Mouse (Mus musculus) liver, embryonic 14.5 days (tissue): ENCODE data around the gene Olfr659. TPM values are rescaled to one million over a fixed set of nuclear protein-coding genes. Genes with fewer than 3 reads are reported as not detected.

Experiments used
- ATAC-seq: fragments of 200-750 bp; cut with Nextera tagmentation; 2 replicates; pipeline ENCODE4 v1.8.0; 2017; ENCODE audit warnings: moderate number of reproducible peaks, mild to moderate bottlenecking, moderate library complexity; ENCODE audit not compliant: insufficient read depth
- DNase-seq, 3 experiments: peaks; one replicate each; pipeline ENCODE4 v3.0.0-alpha.2; 2012 to 2013; ENCODE audit warnings: low read depth in 3 of 3, low spot score in 3 of 3
- H3K27ac ChIP-seq: fragments of 300-500 bp; sonication (generic); 2 replicates; pipeline ENCODE4 v1.5.1; 2014; ENCODE audit warnings: moderate library complexity, mild to moderate bottlenecking, control low read depth, inconsistent platforms
- H3K27me3 ChIP-seq: fragments of 300-500 bp; sonication (generic); 2 replicates; pipeline ENCODE4 v1.6.1; 2014; ENCODE audit warnings: mild to moderate bottlenecking, low read length, moderate library complexity; ENCODE audit not compliant: control insufficient read depth, insufficient read depth
- H3K36me3 ChIP-seq: fragments of 300-500 bp; sonication (generic); replicated peaks from 2 replicates; pipeline ENCODE4 v1.6.1; 2014; ENCODE audit warnings: low read depth; ENCODE audit not compliant: control insufficient read depth, insufficient read depth
- H3K4me1 ChIP-seq, 2 experiments: fragments of 200-500 bp in 1 of 2; fragments of 300-500 bp in 1 of 2; sonication (generic) in 1 of 2; replicated peaks; 2 replicates each; pipeline ENCODE4 v1.6.1; 2012 to 2014; ENCODE audit warnings: antibody characterized with exemption in 1 of 2, inconsistent platforms in 1 of 2, low read length in 1 of 2; ENCODE audit not compliant: control insufficient read depth in 2 of 2, insufficient read depth in 2 of 2
- H3K4me2 ChIP-seq: fragments of 300-500 bp; sonication (generic); 2 replicates; pipeline ENCODE4 v1.6.1; 2014; ENCODE audit warnings: low read depth, mild to moderate bottlenecking, control low read depth, moderate library complexity
- H3K4me3 ChIP-seq, 2 experiments: fragments of 200-500 bp in 1 of 2; fragments of 300-500 bp in 1 of 2; sonication (generic) in 1 of 2; 2 replicates each; pipeline ENCODE4 v1.5.1; 2012 to 2014; ENCODE audit warnings: low read depth in 2 of 2, low read length in 2 of 2, mild to moderate bottlenecking in 2 of 2, control low read depth in 1 of 2, inconsistent platforms in 1 of 2, moderate library complexity in 1 of 2; ENCODE audit not compliant: insufficient read depth in 1 of 2
- H3K9ac ChIP-seq: fragments of 300-500 bp; sonication (generic); replicated peaks from 2 replicates; pipeline ENCODE4 v1.6.1; 2014; ENCODE audit warnings: mild to moderate bottlenecking, control low read depth, moderate library complexity
- H3K9me3 ChIP-seq: fragments of 300-500 bp; sonication (generic); 2 replicates; pipeline ENCODE4 v1.6.1; 2016; ENCODE audit warnings: low read length, mixed read lengths; ENCODE audit not compliant: control insufficient read depth
- CTCF ChIP-seq: IDR thresholded peaks from 2 replicates; pipeline ENCODE4 v1.5.1; 2016; ENCODE audit warnings: antibody characterized with exemption, low read depth, control low read depth
- EP300 ChIP-seq: IDR thresholded peaks from 2 replicates; pipeline ENCODE4 v1.6.1; 2016; ENCODE audit warnings: antibody characterized with exemption, low read depth
- WGBS: fragments of 180-500 bp; shearing (Covaris S2); extraction: QIAGEN DNeasy Blood & Tissue Kit; methylation state at CpG from one replicate; pipeline ENCODE4 v1.1.7; 2014; ENCODE audit not compliant: insufficient replicate concordance; 5-methylcytosine and 5-hydroxymethylcytosine counted together
- polyA plus RNA-seq, 2 experiments: library from polyadenylated mRNA; depleted of rRNA in 1 of 2; stranded (reverse) in 1 of 2; unstranded in 1 of 2; fragments of >200 nt; fragmentation: Nextera tagmentation in 1 of 2; extraction: Ambion mirVana in 1 of 2; gene quantifications; 2 replicates each; pipeline versions ENCODE4 v1.2.1 to v1.2.3; 2012 to 2014

The Olfr659 gene
- polyA plus RNA-seq (2012; rRNA removed) (not detected in 2 replicates), polyA plus RNA-seq (2014; fragmentation: Nextera tagmentation; extraction: Ambion mirVana) (not detected in 2 replicates)

DNA sequence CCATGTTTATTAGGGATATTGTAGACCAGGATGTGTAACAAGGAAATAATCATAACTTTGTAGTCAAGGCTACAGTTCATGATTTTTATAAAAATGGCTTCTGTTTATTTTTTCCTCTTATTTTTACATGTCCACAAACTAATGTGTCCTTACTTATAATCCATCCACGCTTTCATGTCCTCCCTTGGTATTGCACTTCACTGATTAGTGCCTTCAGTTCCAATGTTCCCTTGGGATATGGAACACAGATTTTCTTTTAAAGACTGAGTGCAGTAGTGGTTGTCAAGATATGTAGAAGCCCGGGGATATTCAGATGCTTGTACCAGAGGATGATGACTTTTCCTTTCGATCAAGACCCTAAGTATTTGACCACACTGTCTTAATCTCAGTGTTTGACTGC lies at the start of gene Olfr659:
Gene Olfr659 (plus strand): TSS at position 301 of the 400 bp plus-strand sequence.
- Histone ChIP-seq H3K9me3 (no peaks in the 10 kb centered on the region), H3K4me2 (no peak within 1 kb of the TSS), H3K27me3 (no peaks in the 10 kb centered on the region), H3K4me3 (no peak within 1 kb of the TSS), H3K4me1 (no peaks in the 10 kb centered on the region), H3K36me3 (no peaks in the 10 kb centered on the region), H3K27ac (no peak within 1 kb of the TSS), H3K9ac (no peak within 1 kb of the TSS)
- ATAC-seq (no peak), DNase-seq (no peak)
- TF ChIP-seq CTCF, result no peak
- TF ChIP-seq EP300, result no peak
- WGBS, result 67% methylated on average over 3 of the region's 3 CpGs

DNA sequence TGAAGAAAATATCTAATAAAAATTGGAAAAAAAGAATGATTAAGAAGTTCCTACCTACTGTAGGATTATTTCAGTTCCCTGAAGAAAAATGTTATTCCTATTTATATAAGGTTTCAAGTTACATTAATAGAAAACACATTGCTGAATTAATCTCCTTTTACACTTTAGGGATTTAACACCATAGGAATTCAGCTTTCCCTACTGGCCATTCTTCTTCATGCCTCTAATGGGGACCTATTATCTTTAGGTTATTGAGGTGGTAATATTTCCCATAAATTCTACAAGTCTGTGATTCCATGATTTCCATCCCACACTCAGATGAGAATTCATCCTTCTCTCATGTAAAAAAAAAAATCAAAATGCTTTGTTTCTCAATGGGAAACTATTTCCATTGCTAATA lies 42.1 kb upstream of the Olfr659 start, which contains the start of gene Olfr657:
Gene Olfr657 (plus strand): TSS at position 301 of the 400 bp plus-strand sequence.
- Histone ChIP-seq H3K9ac (no peak within 1 kb of the TSS), H3K4me3 (no peak within 1 kb of the TSS), H3K4me1 (no peaks in the 10 kb centered on the region), H3K36me3 (no peaks in the 10 kb centered on the region), H3K4me2 (no peak within 1 kb of the TSS), H3K27me3 (no peaks in the 10 kb centered on the region), H3K27ac (no peak within 1 kb of the TSS), H3K9me3 (no peaks in the 10 kb centered on the region)
- ATAC-seq (no peak), DNase-seq (no peak)
- TF ChIP-seq EP300, result no peak
- TF ChIP-seq CTCF, result no peak

DNA sequence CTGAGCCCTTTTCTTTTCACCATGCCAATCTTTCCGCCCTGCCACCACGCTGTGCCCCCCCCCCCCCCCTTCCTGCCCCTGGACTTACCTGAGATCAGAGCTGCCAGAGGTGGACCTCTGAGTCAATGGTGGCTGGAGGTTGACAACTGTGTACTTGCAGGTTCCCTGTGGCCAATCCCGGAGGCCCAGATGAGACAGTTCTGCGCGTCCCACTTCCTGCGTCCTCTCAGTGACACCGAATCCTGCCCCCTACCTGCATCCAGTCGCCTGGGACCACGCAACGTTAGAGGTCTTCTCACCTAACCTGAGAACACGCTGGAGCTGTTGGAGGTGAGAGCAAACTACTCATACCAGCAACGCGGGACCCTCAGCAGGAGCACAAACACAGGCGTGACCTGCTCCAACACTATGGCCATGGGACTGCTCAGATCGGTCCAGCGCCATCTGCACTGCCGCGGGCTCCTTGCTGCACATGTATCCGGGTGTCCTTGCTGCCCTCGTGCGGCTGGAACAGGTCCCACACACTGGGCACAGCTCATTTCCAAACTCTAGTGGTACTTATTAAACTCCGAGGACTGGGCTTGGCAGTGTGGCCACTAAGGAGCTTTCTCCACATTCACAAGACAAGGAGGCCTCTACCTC lies 19.6 kb upstream of the Olfr659 start, which contains the start of gene Olfr658:
Gene Olfr658 (minus strand): TSS at position 465 of the 642 bp plus-strand sequence.
- Histone ChIP-seq H3K36me3 (no peaks in the 10 kb centered on the region), H3K4me2 (no peak within 1 kb of the TSS), H3K9ac (no peak within 1 kb of the TSS), H3K4me3 (no peak within 1 kb of the TSS), H3K4me1 (no peaks in the 10 kb centered on the region), H3K9me3 (no peaks in the 10 kb centered on the region), H3K27me3 (no peaks in the 10 kb centered on the region), H3K27ac (no peak within 1 kb of the TSS)
- no peak for ATAC-seq
- no peak for DNase-seq
- TF ChIP-seq EP300 (no peak), CTCF (peak; percentile 49)
- 14% methylated on average over 20 of the region's 22 CpGs for WGBS

DNA sequence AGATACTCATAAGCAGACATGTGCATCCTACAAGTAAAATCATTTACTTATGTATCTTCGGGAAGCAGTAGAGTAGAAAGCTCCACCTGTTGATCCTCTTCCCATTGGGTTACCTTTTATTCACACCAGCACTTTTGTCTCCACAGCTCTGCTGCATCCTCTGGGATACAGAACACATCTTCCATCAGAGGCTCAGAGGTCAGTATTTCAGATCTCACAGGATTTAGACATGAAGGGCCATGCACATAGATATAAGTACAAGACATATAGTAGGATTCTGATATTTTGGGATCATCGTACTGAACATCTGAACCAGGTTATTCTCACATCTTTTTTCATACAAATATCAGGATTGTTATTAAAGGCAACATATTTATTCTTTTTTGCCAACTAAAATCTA lies 19.6 kb downstream of the Olfr659 start, which contains the start of gene Olfr661:
Gene Olfr661 (plus strand): TSS at position 301 of the 400 bp plus-strand sequence.
- no peaks in the 10 kb centered on the region for H3K36me3 ChIP-seq
- DNase-seq, result no peak
- no peaks in the 10 kb centered on the region for H3K27me3 ChIP-seq
- H3K27ac ChIP-seq, result no peak within 1 kb of the TSS
- no peak within 1 kb of the TSS for H3K9ac ChIP-seq
- 61% methylated on average over 2 of the region's 2 CpGs for WGBS
- no peak for ATAC-seq
- no peak within 1 kb of the TSS for H3K4me2 ChIP-seq
- no peaks in the 10 kb centered on the region for H3K4me1 ChIP-seq
- H3K4me3 ChIP-seq, result no peak within 1 kb of the TSS
- no peaks in the 10 kb centered on the region for H3K9me3 ChIP-seq
- TF ChIP-seq CTCF (no peak), EP300 (no peak)

Other genes with a start within 250 kb of the Olfr659 start
- 1.0 and 1.5 TPM in 2 replicates for gene Trim30a, start 201.6 kb upstream of the Olfr659 start, polyA plus RNA-seq (2012; rRNA removed)
- 1.9 and 2.0 TPM in 2 replicates for gene Trim30a, start 201.6 kb upstream of the Olfr659 start, polyA plus RNA-seq (2014; fragmentation: Nextera tagmentation; extraction: Ambion mirVana)
- 0.28 and 0.58 TPM in 2 replicates for gene Trim30d, start 158.9 kb upstream of the Olfr659 start, polyA plus RNA-seq (2012; rRNA removed)
- gene Trim30d, start 158.9 kb upstream of the Olfr659 start, polyA plus RNA-seq (2014; fragmentation: Nextera tagmentation; extraction: Ambion mirVana), result 0.48 and 0.53 TPM in 2 replicates
- not detected in 2 replicates for gene Olfr651, start 116.6 kb upstream of the Olfr659 start, polyA plus RNA-seq (2012; rRNA removed)
- not detected in 2 replicates for gene Olfr651, start 116.6 kb upstream of the Olfr659 start, polyA plus RNA-seq (2014; fragmentation: Nextera tagmentation; extraction: Ambion mirVana)
- gene Olfr652, start 105.9 kb upstream of the Olfr659 start, polyA plus RNA-seq (2012; rRNA removed), result not detected in 2 replicates
- gene Olfr652, start 105.9 kb upstream of the Olfr659 start, polyA plus RNA-seq (2014; fragmentation: Nextera tagmentation; extraction: Ambion mirVana), result not detected in 2 replicates
- not detected in 2 replicates for gene Olfr653, start 89.4 kb upstream of the Olfr659 start, polyA plus RNA-seq (2012; rRNA removed)
- gene Olfr653, start 89.4 kb upstream of the Olfr659 start, polyA plus RNA-seq (2014; fragmentation: Nextera tagmentation; extraction: Ambion mirVana), result not detected in 2 replicates
- not detected in 2 replicates for gene Olfr654, start 79.7 kb upstream of the Olfr659 start, polyA plus RNA-seq (2012; rRNA removed)
- not detected in 2 replicates for gene Olfr654, start 79.7 kb upstream of the Olfr659 start, polyA plus RNA-seq (2014; fragmentation: Nextera tagmentation; extraction: Ambion mirVana)
- not detected in 2 replicates for gene Olfr655, start 65.0 kb upstream of the Olfr659 start, polyA plus RNA-seq (2012; rRNA removed)
- gene Olfr655, start 65.0 kb upstream of the Olfr659 start, polyA plus RNA-seq (2014; fragmentation: Nextera tagmentation; extraction: Ambion mirVana), result not detected in 2 replicates
- gene Olfr656, start 52.8 kb upstream of the Olfr659 start, polyA plus RNA-seq (2012; rRNA removed), result not detected in 2 replicates
- not detected in 2 replicates for gene Olfr656, start 52.8 kb upstream of the Olfr659 start, polyA plus RNA-seq (2014; fragmentation: Nextera tagmentation; extraction: Ambion mirVana)
- not detected in 2 replicates for gene Olfr657, start 42.0 kb upstream of the Olfr659 start, polyA plus RNA-seq (2012; rRNA removed)
- not detected in 2 replicates for gene Olfr657, start 42.0 kb upstream of the Olfr659 start, polyA plus RNA-seq (2014; fragmentation: Nextera tagmentation; extraction: Ambion mirVana)
- gene Olfr658, start 19.4 kb upstream of the Olfr659 start, polyA plus RNA-seq (2012; rRNA removed), result not detected in 2 replicates
- gene Olfr658, start 19.4 kb upstream of the Olfr659 start, polyA plus RNA-seq (2014; fragmentation: Nextera tagmentation; extraction: Ambion mirVana), result not detected in 2 replicates
- not detected in 2 replicates for gene Olfr661, start 19.7 kb downstream of the Olfr659 start, polyA plus RNA-seq (2012; rRNA removed)
- not detected in 2 replicates for gene Olfr661, start 19.7 kb downstream of the Olfr659 start, polyA plus RNA-seq (2014; fragmentation: Nextera tagmentation; extraction: Ambion mirVana)
- not detected in 2 replicates for gene Usp17le, start 110.7 kb downstream of the Olfr659 start, polyA plus RNA-seq (2012; rRNA removed)
- not detected in 2 replicates for gene Usp17le, start 110.7 kb downstream of the Olfr659 start, polyA plus RNA-seq (2014; fragmentation: Nextera tagmentation; extraction: Ambion mirVana)
- gene Usp17lb, start 175.8 kb downstream of the Olfr659 start, polyA plus RNA-seq (2012; rRNA removed), result not detected in 2 replicates
- gene Usp17lb, start 175.8 kb downstream of the Olfr659 start, polyA plus RNA-seq (2014; fragmentation: Nextera tagmentation; extraction: Ambion mirVana), result not detected in 2 replicates
- gene Usp17la, start 190.3 kb downstream of the Olfr659 start, polyA plus RNA-seq (2012; rRNA removed), result not detected in 2 replicates
- gene Usp17la, start 190.3 kb downstream of the Olfr659 start, polyA plus RNA-seq (2014; fragmentation: Nextera tagmentation; extraction: Ambion mirVana), result not detected in 2 replicates
- gene Olfr665, start 211.3 kb downstream of the Olfr659 start, polyA plus RNA-seq (2012; rRNA removed), result not detected in 2 replicates
- not detected in 2 replicates for gene Olfr665, start 211.3 kb downstream of the Olfr659 start, polyA plus RNA-seq (2014; fragmentation: Nextera tagmentation; extraction: Ambion mirVana)
- gene Olfr666, start 229.2 kb downstream of the Olfr659 start, polyA plus RNA-seq (2012; rRNA removed), result not detected in 2 replicates
- not detected in 2 replicates for gene Olfr666, start 229.2 kb downstream of the Olfr659 start, polyA plus RNA-seq (2014; fragmentation: Nextera tagmentation; extraction: Ambion mirVana)